Mouse (Mus musculus) CH12.LX (cell line): ENCODE results near the gene Dglucy. TPM values are rescaled to one million over a fixed set of nuclear protein-coding genes. Genes with fewer than 3 reads are reported as not detected.

ENCODE experiments used
- DNase-seq: peaks from one replicate; pipeline ENCODE4 v3.0.0-alpha.2; 2013; ENCODE audit errors: extremely low read depth
- H3K27ac ChIP-seq: 2 replicates; pipeline ENCODE4 v1.5.1; 2012; ENCODE audit warnings: low read depth, mild to moderate bottlenecking, control low read depth, moderate library complexity; ENCODE audit not compliant: insufficient read depth
- H3K27me3 ChIP-seq: replicated peaks from 2 replicates; pipeline ENCODE3; 2012; ENCODE audit warnings: inconsistent platforms
- H3K36me3 ChIP-seq, 2 experiments: replicated peaks in 1 of 2; 2 replicates each; pipeline versions ENCODE3 to v1.6.1; 2012; ENCODE audit warnings: inconsistent platforms in 1 of 2, low read length in 1 of 2, mild to moderate bottlenecking in 1 of 2, mixed read lengths in 1 of 2, moderate library complexity in 1 of 2; ENCODE audit not compliant: control insufficient read depth in 1 of 2, insufficient read depth in 1 of 2
- H3K4me1 ChIP-seq, 2 experiments: 2 replicates each; pipeline ENCODE4 v1.6.1; 2012; ENCODE audit warnings: inconsistent platforms in 1 of 2, moderate library complexity in 1 of 2; ENCODE audit not compliant: insufficient read depth in 2 of 2, control insufficient read depth in 1 of 2
- H3K4me2 ChIP-seq: 2 replicates; pipeline ENCODE4 v1.6.1; 2012; ENCODE audit warnings: low read depth, mild to moderate bottlenecking, control low read depth; ENCODE audit not compliant: poor library complexity, insufficient read depth, severe bottlenecking
- H3K4me3 ChIP-seq, 3 experiments: fragments of 150-350 bp in 1 of 3; sonication (generic) in 1 of 3; replicated peaks in 1 of 3; 2 replicates each; pipeline versions ENCODE3 to v1.5.1; 2011 to 2012; ENCODE audit warnings: low read depth in 2 of 3, low read length in 2 of 3, mild to moderate bottlenecking in 2 of 3, moderate library complexity in 2 of 3, control low read depth in 1 of 3, improper control_type of control experiment in 1 of 3, inconsistent platforms in 1 of 3, mixed read lengths in 1 of 3; ENCODE audit not compliant: poor library complexity in 1 of 3
- H3K79me2 ChIP-seq: replicated peaks from 2 replicates; pipeline ENCODE4 v1.6.1; 2012; ENCODE audit warnings: mild to moderate bottlenecking, moderate library complexity; ENCODE audit not compliant: control insufficient read depth, poor library complexity, insufficient read depth, severe bottlenecking; ENCODE audit errors: extremely low read depth
- H3K9ac ChIP-seq: 2 replicates; pipeline ENCODE4 v1.6.1; 2012; ENCODE audit warnings: low read depth, mild to moderate bottlenecking, control low read depth, moderate library complexity; ENCODE audit not compliant: insufficient read depth
- H3K9me3 ChIP-seq: replicated peaks from 2 replicates; pipeline ENCODE3; 2012; ENCODE audit warnings: low read length, inconsistent platforms, mixed read lengths
- BHLHE40 ChIP-seq: IDR thresholded peaks from 2 replicates; pipeline ENCODE4 v1.6.1; 2011; ENCODE audit warnings: mild to moderate bottlenecking, low read depth, low read length, improper control_type of control experiment
- CHD2 ChIP-seq: IDR thresholded peaks from 2 replicates; pipeline ENCODE4 v1.6.1; 2011; ENCODE audit warnings: low read length, improper control_type of control experiment
- ELF1 ChIP-seq: IDR thresholded peaks from 2 replicates; pipeline ENCODE4 v1.6.1; 2014; ENCODE audit warnings: low read depth, mild to moderate bottlenecking, inconsistent platforms, low read length, improper control_type of control experiment
- EP300 ChIP-seq: IDR thresholded peaks from 2 replicates; pipeline ENCODE4 v1.6.1; 2011; ENCODE audit warnings: low read length, improper control_type of control experiment
- GABPA ChIP-seq: IDR thresholded peaks from 2 replicates; pipeline ENCODE4 v1.6.1; 2012; ENCODE audit warnings: low read depth, low read length, improper control_type of control experiment, inconsistent platforms; ENCODE audit not compliant: insufficient replicate concordance
- HCFC1 ChIP-seq: IDR thresholded peaks from 2 replicates; pipeline ENCODE4 v1.6.1; 2012; ENCODE audit warnings: low read depth, mild to moderate bottlenecking, inconsistent platforms, low read length, improper control_type of control experiment
- JUND ChIP-seq: conservative IDR thresholded peaks from 2 replicates; pipeline ENCODE4 v1.6.1; 2011; ENCODE audit warnings: low read depth, low read length, improper control_type of control experiment
- MAX ChIP-seq: IDR thresholded peaks from 2 replicates; pipeline ENCODE4 v1.6.1; 2011; ENCODE audit warnings: low read length, improper control_type of control experiment
- MAZ ChIP-seq: IDR thresholded peaks from 2 replicates; pipeline ENCODE4 v1.6.1; 2012; ENCODE audit warnings: low read depth, mild to moderate bottlenecking, inconsistent platforms, low read length, improper control_type of control experiment, moderate library complexity
- MXI1 ChIP-seq: IDR thresholded peaks from 2 replicates; pipeline ENCODE4 v1.6.1; 2011; ENCODE audit warnings: mild to moderate bottlenecking, low read depth, low read length, improper control_type of control experiment
- PAX5 ChIP-seq: IDR thresholded peaks from 2 replicates; pipeline ENCODE4 v1.6.1; 2012; ENCODE audit warnings: low read length, inconsistent platforms, mixed read lengths
- POLR2A ChIP-seq: IDR thresholded peaks from 2 replicates; pipeline ENCODE4 v1.6.1; 2011; ENCODE audit warnings: low read depth, mild to moderate bottlenecking, improper control_type of control experiment, low read length
- RAD21 ChIP-seq: IDR thresholded peaks from 2 replicates; pipeline ENCODE4 v1.6.1; 2011; ENCODE audit warnings: low read depth, mild to moderate bottlenecking, low read length, improper control_type of control experiment, moderate library complexity
- RCOR1 ChIP-seq: conservative IDR thresholded peaks from 2 replicates; pipeline ENCODE4 v1.6.1; 2012; ENCODE audit warnings: low read depth, mild to moderate bottlenecking, inconsistent platforms, low read length, improper control_type of control experiment
- TCF12 ChIP-seq: IDR thresholded peaks from 2 replicates; pipeline ENCODE4 v1.6.1; 2014; ENCODE audit warnings: low read depth, mild to moderate bottlenecking, inconsistent platforms, low read length, improper control_type of control experiment
- USF1 ChIP-seq: IDR thresholded peaks from 2 replicates; pipeline ENCODE4 v1.6.1; 2014; ENCODE audit warnings: low read depth, mild to moderate bottlenecking, inconsistent platforms, low read length, improper control_type of control experiment
- USF2 ChIP-seq: conservative IDR thresholded peaks from 2 replicates; pipeline ENCODE4 v1.6.1; 2011; ENCODE audit warnings: low read depth, low read length, improper control_type of control experiment
- ZNF384 ChIP-seq: IDR thresholded peaks from 2 replicates; pipeline ENCODE4 v1.6.1; 2012; ENCODE audit warnings: low read depth, low read length, improper control_type of control experiment, inconsistent platforms
- dilution Hi-C: fragments of 300-500 bp; cut with MboI; formaldehyde crosslinking; loops from 2 replicates; pipeline ENCODE4 v1.14.3; 2020; ENCODE audit warnings: low sequenced_read_pairs; ENCODE audit not compliant: extremely low pct_unique_long_range_greater_than_20kb, extremely low pct_ligation_motif_present
- in situ Hi-C: fragments of 300-500 bp; cut with MboI; formaldehyde crosslinking; loops from 3 replicates; pipeline ENCODE4 v1.14.3; 2019; ENCODE audit warnings: low sequenced_read_pairs, low pct_ligation_motif_present, low pct_unique_long_range_greater_than_20kb, mixed read lengths
- polyA plus RNA-seq: library from polyadenylated mRNA; unstranded; fragments of >175 nt; gene quantifications from 2 replicates; pipeline ENCODE4 v1.2.1, GENCODE M21; 2012; ENCODE audit warnings: low read depth; ENCODE audit not compliant: insufficient read length
- total RNA-seq, 2 experiments: library from RNA; depleted of rRNA; stranded (reverse); fragments of 300-350 nt in 1 of 2; fragments of >200 nt in 1 of 2; gene quantifications; 2 replicates each; pipeline ENCODE4 v1.2.3; 2012 to 2014

Gene Dglucy
- total and polyA plus RNA-seq, 3 experiments, result 5.5 to 20.6 (median 10.1) TPM

- in situ Hi-C loops, result no loop called here
- no peak for DNase-seq
- no peak overlapping the region for H3K27ac ChIP-seq
Observed at GRCm38 (mm10) chr12:100819965-100820364, 41.1 kb downstream of the Dglucy start.

DNA sequence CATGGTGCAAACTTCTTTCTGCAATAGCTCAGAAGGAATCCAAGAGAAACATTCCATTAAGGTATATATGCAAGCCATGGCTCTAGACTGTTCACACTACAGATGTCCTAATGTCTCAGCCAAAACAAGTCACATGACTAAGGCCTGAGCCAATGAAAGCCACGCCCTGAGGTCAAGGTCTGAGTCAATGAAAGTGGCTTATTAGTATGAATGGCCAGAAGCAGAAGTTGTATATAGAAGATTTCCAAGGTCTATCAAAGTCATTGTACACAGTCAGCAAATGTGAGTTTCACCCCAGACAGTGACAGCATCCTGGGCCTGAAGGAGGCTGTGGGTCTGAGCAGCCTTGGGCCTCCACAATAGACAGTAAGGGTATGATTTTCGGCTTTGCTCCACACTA is 52.2 kb downstream of the Dglucy start:
- no peaks in the 10 kb centered on the region; the same call in 1 of the 2 replicates for H3K79me2 ChIP-seq
- H3K4me1 ChIP-seq, result peaks cover 3 to 13% of the 10 kb centered on the region in 2 experiments
- peaks cover 5% of the 10 kb centered on the region for H3K9me3 ChIP-seq
- TF ChIP-seq ZNF384 (no peak), CHD2 (no peak), RAD21 (no peak), TCF12 (no peak), JUND (no peak), MAX (no peak), MAZ (no peak), USF2 (no peak), EP300 (no peak), HCFC1 (no peak), RCOR1 (no peak), USF1 (no peak), ELF1 (no peak), BHLHE40 (no peak), GABPA (no peak), PAX5 (no peak), POLR2A (no peak)
- H3K27ac ChIP-seq, result no peak overlapping the region
- no peak overlapping the region for H3K4me2 ChIP-seq
- no peak overlapping the region for H3K4me3 ChIP-seq
- no peaks in the 10 kb centered on the region for H3K27me3 ChIP-seq
- in situ Hi-C loops (no loop called here), dilution Hi-C loops (no loop called here)
- H3K9ac ChIP-seq, result no peak overlapping the region
- DNase-seq, result no peak
- H3K36me3 ChIP-seq, result peaks cover 23 to 62% of the 10 kb centered on the region in 2 experiments

More at GRCm38 (mm10) chr12:100819965-100820364, 41.1 kb downstream of the Dglucy start:
- Histone ChIP-seq H3K4me3 (no peak overlapping the region), H3K79me2 (no peaks in the 10 kb centered on the region), H3K4me2 (no peak overlapping the region), H3K9ac (no peak overlapping the region), H3K36me3 (peaks cover 0 to 3% of the 10 kb centered on the region in 2 experiments), H3K27me3 (no peaks in the 10 kb centered on the region), H3K9me3 (no peaks in the 10 kb centered on the region), H3K4me1 (peaks cover 0 to 8% of the 10 kb centered on the region in 2 experiments; a peak in 2 of 4 replicates)
- dilution Hi-C loops, result no loop called here
- 0 out of 2 replicates have a peak, but pooled peaks have one; percentile 12 for TF ChIP-seq EP300
- no peak for TF ChIP-seq MXI1
